Mouse (Mus musculus) stomach, embryonic 14.5 days (tissue): ENCODE data around the gene Cd4. TPM values are rescaled to one million over a fixed set of nuclear protein-coding genes. Genes with fewer than 3 reads are reported as not detected.

Experiments used
- ATAC-seq: fragments of 200-750 bp; cut with Nextera tagmentation; 2 replicates; pipeline ENCODE4 v1.8.0; 2017; ENCODE audit warnings: low read depth, moderate TSS enrichment; ENCODE audit not compliant: insufficient number of reproducible peaks, insufficient read depth, low FRiP score
- H3K27ac ChIP-seq: fragments of 300-500 bp; sonication (generic); 2 replicates; pipeline ENCODE4 v1.5.1; 2014; ENCODE audit warnings: mild to moderate bottlenecking, low read length, moderate library complexity, mixed read lengths
- H3K27me3 ChIP-seq: fragments of 300-500 bp; sonication (generic); 2 replicates; pipeline ENCODE4 v1.6.1; 2014; ENCODE audit warnings: low read length, control low read depth, mixed read lengths; ENCODE audit not compliant: control insufficient read depth, insufficient read depth
- H3K36me3 ChIP-seq: fragments of 300-500 bp; sonication (generic); 2 replicates; pipeline ENCODE4 v1.6.1; 2014; ENCODE audit warnings: mild to moderate bottlenecking, control low read depth, low read length, moderate library complexity, mixed read lengths; ENCODE audit not compliant: control insufficient read depth, insufficient read depth
- H3K4me1 ChIP-seq: fragments of 300-500 bp; sonication (generic); 2 replicates; pipeline ENCODE4 v1.6.1; 2014; ENCODE audit warnings: low read length, control low read depth, mixed read lengths; ENCODE audit not compliant: control insufficient read depth, insufficient read depth
- H3K4me2 ChIP-seq: fragments of 300-500 bp; sonication (generic); replicated peaks from 2 replicates; pipeline ENCODE4 v1.6.1; 2014; ENCODE audit warnings: low read depth, low read length, control low read depth
- H3K4me3 ChIP-seq: fragments of 300-500 bp; sonication (generic); 2 replicates; pipeline ENCODE4 v1.5.1; 2014; ENCODE audit warnings: low read depth, low read length, control low read depth
- H3K9ac ChIP-seq: fragments of 300-500 bp; sonication (generic); replicated peaks from 2 replicates; pipeline ENCODE4 v1.6.1; 2014; ENCODE audit warnings: low read depth, mild to moderate bottlenecking, control low read depth, low read length, moderate library complexity, mixed read lengths
- H3K9me3 ChIP-seq: fragments of 300-500 bp; sonication (generic); 2 replicates; pipeline ENCODE4 v1.6.1; 2016; ENCODE audit warnings: low read depth, low read length, control low read depth; ENCODE audit not compliant: control insufficient read depth
- WGBS: fragments of 180-500 bp; shearing (Covaris S2); extraction: QIAGEN DNeasy Blood & Tissue Kit; methylation state at CpG from one replicate; pipeline ENCODE4 v1.1.7; 2014; 5-methylcytosine and 5-hydroxymethylcytosine counted together
- polyA plus RNA-seq: library from polyadenylated mRNA; unstranded; fragments of >200 nt; fragmentation: Nextera tagmentation; extraction: Ambion mirVana; gene quantifications from 2 replicates; pipeline ENCODE4 v1.2.1, GENCODE M21; 2014

Cd4 gene
- polyA plus RNA-seq, 1 experiment from 2014 or later: 0.43 TPM

DNA sequence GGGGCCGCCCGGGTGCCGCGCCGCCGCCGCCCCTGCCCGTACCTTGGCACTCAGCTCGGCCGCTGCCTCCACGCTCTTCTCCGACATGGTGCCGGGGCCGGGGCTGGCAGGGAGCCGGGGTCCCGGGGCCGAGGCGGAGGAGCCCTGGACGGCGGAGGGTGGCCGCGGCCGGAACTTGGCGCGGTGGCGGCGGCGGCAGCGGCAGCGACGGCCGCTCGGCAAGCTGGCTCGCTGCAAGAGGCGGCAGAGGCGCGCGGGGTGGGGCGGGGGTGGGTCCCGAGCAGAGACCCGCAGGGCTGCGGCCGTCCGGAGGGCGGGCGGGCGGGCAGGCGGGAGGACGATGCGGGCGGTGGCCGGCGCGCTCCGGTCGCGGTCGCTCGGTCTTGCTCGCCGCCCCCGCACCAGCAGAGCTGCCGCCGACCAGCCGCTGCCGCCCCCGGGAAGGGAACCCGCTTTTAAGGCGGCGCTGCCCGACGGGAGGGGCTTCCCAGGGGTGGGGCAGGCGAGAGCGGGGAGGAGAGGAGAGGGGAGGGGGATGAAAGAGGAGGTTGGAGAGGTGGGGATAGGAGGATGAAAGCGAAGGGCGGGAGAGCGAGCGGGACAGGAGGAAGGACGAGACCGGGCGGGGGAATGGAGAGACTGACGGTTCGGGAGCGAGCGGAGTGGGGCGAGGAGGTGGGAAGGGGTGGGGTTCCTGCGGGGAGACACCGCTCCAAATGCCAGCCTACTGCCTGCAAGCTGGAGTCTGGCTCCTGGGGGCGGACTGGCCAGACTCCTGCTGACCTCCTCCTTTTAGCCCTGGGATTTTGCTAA is 29.7 kb upstream of the Cd4 start:
- Histone ChIP-seq H3K9me3 (no peaks in the 10 kb centered on the region), H3K27me3 (no peaks in the 10 kb centered on the region), H3K27ac (peak overlapping the region; percentile 100), H3K4me2 (peak overlapping the region; percentile 99), H3K36me3 (peaks cover 28% of the 10 kb centered on the region), H3K9ac (peak overlapping the region; percentile 100), H3K4me3 (peak overlapping the region; percentile 85), H3K4me1 (peaks cover 26% of the 10 kb centered on the region)
- WGBS: under 1% methylated on average over 64 of the region's 89 CpGs
- peak; percentile 69 for ATAC-seq

GRCm38 (mm10) chr6:124916695-124917517 is 28.9 kb upstream of the Cd4 start:
- no peaks in the 10 kb centered on the region for H3K9me3 ChIP-seq
- under 1% methylated on average over 40 of the region's 67 CpGs for WGBS
- H3K4me3 ChIP-seq: peak overlapping the region; percentile 85
- H3K4me1 ChIP-seq: peaks cover 26% of the 10 kb centered on the region
- ATAC-seq: peak; percentile 51
- peak overlapping the region; percentile 100 for H3K9ac ChIP-seq
- H3K27me3 ChIP-seq: no peaks in the 10 kb centered on the region
- peak overlapping the region; percentile 100 for H3K27ac ChIP-seq
- peak overlapping the region; percentile 99 for H3K4me2 ChIP-seq
- H3K36me3 ChIP-seq: peaks cover 32% of the 10 kb centered on the region

- Histone ChIP-seq H3K4me2 (peak overlapping the region; percentile 99), H3K27me3 (no peaks in the 10 kb centered on the region), H3K36me3 (peaks cover 32% of the 10 kb centered on the region), H3K9ac (peak overlapping the region; percentile 100), H3K27ac (peak overlapping the region; percentile 100), H3K9me3 (no peaks in the 10 kb centered on the region), H3K4me3 (peak overlapping the region; percentile 85), H3K4me1 (peaks cover 29% of the 10 kb centered on the region)
- ATAC-seq: no peak
- WGBS: 2% methylated on average over 12 of the region's 12 CpGs
These were observed 28.1 kb upstream of the Cd4 start for GRCm38 (mm10) chr6:124915942-124916694.

- no peaks in the 10 kb centered on the region for H3K9me3 ChIP-seq
- ATAC-seq: no peak
- 16% methylated on average over 22 of the region's 22 CpGs for WGBS
- peaks cover 26% of the 10 kb centered on the region for H3K4me1 ChIP-seq
- no peaks in the 10 kb centered on the region for H3K27me3 ChIP-seq
- H3K9ac ChIP-seq: peak overlapping the region; percentile 100; the same call in 1 of the 2 replicates
- H3K4me3 ChIP-seq: peak overlapping the region; percentile 85
- peaks cover 32% of the 10 kb centered on the region for H3K36me3 ChIP-seq
- peak overlapping the region; percentile 99 for H3K4me2 ChIP-seq
- H3K27ac ChIP-seq: peak overlapping the region; percentile 100; the same call in 1 of the 2 replicates
These were observed 27.3 kb upstream of the Cd4 start for GRCm38 (mm10) chr6:124915160-124915941.

DNA sequence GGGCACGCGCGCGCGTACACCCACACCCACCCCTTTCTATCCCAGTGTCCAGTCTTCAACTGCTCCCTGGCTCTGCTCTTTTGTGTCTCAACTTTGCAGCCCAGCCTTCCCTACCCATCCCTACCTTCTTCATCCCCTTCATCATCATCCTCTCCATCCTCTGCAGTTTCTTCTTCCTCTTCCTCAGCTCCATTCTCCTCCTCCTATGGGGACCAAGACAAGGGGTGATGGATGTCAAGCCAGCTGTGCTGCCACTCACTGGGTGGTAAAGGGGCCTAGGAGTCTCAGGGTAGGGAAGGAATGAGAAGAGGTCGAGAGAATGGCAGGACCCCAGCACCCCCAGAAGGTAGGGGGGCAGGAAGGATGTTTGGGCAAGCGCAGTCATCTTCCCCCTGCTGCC is 26.5 kb upstream of the Cd4 start:
- no peak overlapping the region for H3K4me2 ChIP-seq

GRCm38 (mm10) chr6:124913721-124914285 is 25.8 kb upstream of the Cd4 start:
- Histone ChIP-seq H3K4me2 (no peak overlapping the region), H3K4me1 (peaks cover 30% of the 10 kb centered on the region), H3K27ac (no peak overlapping the region; the same call in 1 of the 2 replicates), H3K9ac (no peak overlapping the region), H3K9me3 (no peaks in the 10 kb centered on the region), H3K27me3 (no peaks in the 10 kb centered on the region), H3K4me3 (no peak overlapping the region), H3K36me3 (peaks cover 32% of the 10 kb centered on the region)
- 68% methylated on average over 14 of the region's 14 CpGs for WGBS
- ATAC-seq: no peak

More for the DNA sequence above, 26.5 kb upstream of the Cd4 start:
- Histone ChIP-seq H3K27ac (no peak overlapping the region), H3K36me3 (peaks cover 32% of the 10 kb centered on the region), H3K9ac (no peak overlapping the region), H3K9me3 (no peaks in the 10 kb centered on the region), H3K4me3 (no peak overlapping the region), H3K27me3 (no peaks in the 10 kb centered on the region), H3K4me1 (peaks cover 30% of the 10 kb centered on the region)
- 85% methylated on average over 7 of the region's 7 CpGs for WGBS
- no peak for ATAC-seq

- Histone ChIP-seq H3K27ac (no peak overlapping the region; the same call in 1 of the 2 replicates), H3K4me1 (peaks cover 30% of the 10 kb centered on the region)
- WGBS: 70% methylated on average over 6 of the region's 6 CpGs
These were observed 25.2 kb upstream of the Cd4 start for GRCm38 (mm10) chr6:124913214-124913613.

More at GRCm38 (mm10) chr6:124913214-124913613, 25.2 kb upstream of the Cd4 start:
- Histone ChIP-seq H3K27me3 (no peaks in the 10 kb centered on the region), H3K9me3 (no peaks in the 10 kb centered on the region), H3K4me2 (no peak overlapping the region), H3K9ac (no peak overlapping the region), H3K36me3 (peaks cover 32% of the 10 kb centered on the region), H3K4me3 (no peak overlapping the region)
- ATAC-seq: no peak
